Mouse (Mus musculus) liver, embryonic 11.5 days (tissue): ENCODE results near the gene Gm14085. TPM values are rescaled to one million over a fixed set of nuclear protein-coding genes. Genes with fewer than 3 reads are reported as not detected.
"Not testable (repeated sequence)": the region's sequence is repeated elsewhere in the genome, so short reads cannot be mapped to it uniquely, and the experiment has no call there.

ENCODE experiments used
- ATAC-seq: fragments of 200-750 bp; cut with Nextera tagmentation; replicated peaks from 2 replicates; pipeline ENCODE4 v1.8.0; 2017; ENCODE audit warnings: moderate number of reproducible peaks, mild to moderate bottlenecking, moderate TSS enrichment, moderate library complexity; ENCODE audit not compliant: low FRiP score
- DNase-seq: peaks from one replicate; pipeline ENCODE4 v3.0.0-alpha.2; 2017; ENCODE audit warnings: low spot score
- H3K27ac ChIP-seq: fragments of 300-500 bp; sonication (generic); 2 replicates; pipeline ENCODE4 v1.5.1; 2014; ENCODE audit warnings: mild to moderate bottlenecking, low read depth, low read length, control low read depth
- H3K27me3 ChIP-seq: fragments of 300-500 bp; sonication (generic); replicated peaks from 2 replicates; pipeline ENCODE4 v1.6.1; 2014; ENCODE audit warnings: low read length, mixed read lengths; ENCODE audit not compliant: control insufficient read depth, insufficient read depth
- H3K36me3 ChIP-seq: fragments of 300-500 bp; sonication (generic); 2 replicates; pipeline ENCODE4 v1.6.1; 2014; ENCODE audit warnings: mild to moderate bottlenecking, low read length, moderate library complexity, mixed read lengths; ENCODE audit not compliant: control insufficient read depth, insufficient read depth
- H3K4me1 ChIP-seq: fragments of 300-500 bp; sonication (generic); replicated peaks from 2 replicates; pipeline ENCODE4 v1.6.1; 2014; ENCODE audit warnings: low read length, mixed read lengths; ENCODE audit not compliant: control insufficient read depth, insufficient read depth
- H3K4me2 ChIP-seq: fragments of 300-500 bp; sonication (generic); 2 replicates; pipeline ENCODE4 v1.6.1; 2014; ENCODE audit warnings: mild to moderate bottlenecking, control low read depth, moderate library complexity
- H3K4me3 ChIP-seq: fragments of 300-500 bp; sonication (generic); 2 replicates; pipeline ENCODE4 v1.5.1; 2014; ENCODE audit warnings: low read depth, low read length, control low read depth
- H3K9ac ChIP-seq: fragments of 300-500 bp; sonication (generic); 2 replicates; pipeline ENCODE4 v1.6.1; 2014; ENCODE audit warnings: low read depth, low read length, control low read depth
- H3K9me3 ChIP-seq: fragments of 300-500 bp; sonication (generic); 2 replicates; pipeline ENCODE4 v1.6.1; 2016; ENCODE audit warnings: low read length, inconsistent platforms, mixed read lengths; ENCODE audit not compliant: control insufficient read depth
- WGBS: fragments of 180-500 bp; shearing (Covaris S2); extraction: QIAGEN DNeasy Blood & Tissue Kit; methylation state at CpG from one replicate; pipeline ENCODE4 v1.1.7; 2014; 5-methylcytosine and 5-hydroxymethylcytosine counted together
- polyA plus RNA-seq: library from polyadenylated mRNA; unstranded; fragments of >200 nt; fragmentation: Nextera tagmentation; extraction: Ambion mirVana; gene quantifications from 2 replicates; pipeline ENCODE4 v1.2.1, GENCODE M21; 2014

Gene Gm14085
- polyA plus RNA-seq, 1 experiment from 2014 or later = not detected

DNA sequence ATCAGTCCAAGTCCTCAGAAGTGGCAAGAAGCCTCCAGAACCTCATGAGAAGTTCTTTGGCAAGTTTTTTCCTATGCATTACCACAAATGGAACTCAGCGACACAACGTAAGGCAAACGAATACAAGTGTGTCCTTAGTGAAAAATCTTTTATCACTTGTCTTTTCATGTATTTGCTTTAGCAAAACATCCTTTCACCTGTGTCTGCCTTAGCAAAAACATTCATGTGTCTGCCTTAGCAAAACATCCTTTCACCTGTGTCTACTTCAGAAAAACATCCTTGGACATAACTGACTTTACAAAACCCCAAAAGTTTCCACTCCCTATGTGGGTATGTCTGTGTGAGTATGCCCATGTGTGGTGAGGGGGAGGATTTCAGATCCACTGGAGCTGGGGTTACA lies 15.5 kb upstream of the Gm14085 start:
- Histone ChIP-seq H3K36me3 (no peaks in the 10 kb centered on the region), H3K4me2 (no peak overlapping the region), H3K27me3 (no peaks in the 10 kb centered on the region), H3K27ac (no peak overlapping the region), H3K4me1 (no peaks in the 10 kb centered on the region), H3K9ac (no peak overlapping the region), H3K4me3 (no peak overlapping the region), H3K9me3 (no peaks in the 10 kb centered on the region)
- DNase-seq = no peak
- no peak for ATAC-seq
- 85% methylated on average over 3 of the region's 3 CpGs for WGBS

DNA sequence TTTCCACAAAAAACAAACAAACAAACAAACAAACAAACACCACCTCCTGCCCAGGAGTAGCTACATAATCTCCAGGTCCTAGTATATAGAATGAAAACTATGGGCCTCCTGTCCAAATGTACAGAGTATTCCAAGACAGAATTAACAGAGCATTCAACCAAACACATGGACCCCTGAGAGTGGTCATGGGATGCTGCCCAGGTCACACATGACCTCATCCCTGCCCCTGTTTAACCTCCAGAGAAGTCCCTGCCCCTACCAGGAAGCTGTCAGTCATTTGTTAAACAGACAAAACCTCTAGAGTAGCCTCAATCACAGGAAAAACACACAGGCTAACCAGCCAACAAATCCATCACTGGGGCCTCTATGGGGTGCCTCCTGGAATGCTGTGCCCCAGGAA lies 8.2 kb upstream of the Gm14085 start:
- Histone ChIP-seq H3K27ac (no peak overlapping the region), H3K9me3 (no peaks in the 10 kb centered on the region), H3K27me3 (no peaks in the 10 kb centered on the region), H3K36me3 (no peaks in the 10 kb centered on the region), H3K9ac (no peak overlapping the region), H3K4me2 (no peak overlapping the region), H3K4me1 (no peaks in the 10 kb centered on the region), H3K4me3 (no peak overlapping the region)
- DNase-seq (no peak), ATAC-seq (no peak)

DNA sequence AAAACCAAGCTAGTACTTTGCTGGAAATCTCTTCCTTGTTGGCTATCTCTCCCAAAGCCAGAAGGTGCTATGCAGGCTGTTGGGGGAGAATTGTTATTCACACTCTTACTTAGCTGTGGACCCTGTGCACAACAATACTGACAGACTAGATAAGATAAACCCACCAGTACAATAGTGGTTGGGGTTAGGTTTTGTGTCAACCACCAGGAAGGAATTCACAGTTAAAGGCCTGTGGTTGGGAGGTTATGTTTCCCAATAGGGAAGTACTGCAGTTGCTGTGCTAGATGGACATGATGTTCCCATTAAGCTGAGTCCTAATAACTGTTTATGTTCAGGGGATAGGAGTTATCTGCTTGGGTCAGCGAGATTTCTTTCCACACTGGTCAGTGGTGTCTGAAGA lies 954 bp upstream of the Gm14085 start:
- H3K9me3 ChIP-seq, DNase-seq, H3K4me1 ChIP-seq, H3K9ac ChIP-seq, H3K4me2 ChIP-seq, ATAC-seq, H3K27me3 ChIP-seq, H3K4me3 ChIP-seq, H3K36me3 ChIP-seq, H3K27ac ChIP-seq: not testable (repeated sequence)
- WGBS = 35% methylated on average over 1 of the region's 1 CpGs

DNA sequence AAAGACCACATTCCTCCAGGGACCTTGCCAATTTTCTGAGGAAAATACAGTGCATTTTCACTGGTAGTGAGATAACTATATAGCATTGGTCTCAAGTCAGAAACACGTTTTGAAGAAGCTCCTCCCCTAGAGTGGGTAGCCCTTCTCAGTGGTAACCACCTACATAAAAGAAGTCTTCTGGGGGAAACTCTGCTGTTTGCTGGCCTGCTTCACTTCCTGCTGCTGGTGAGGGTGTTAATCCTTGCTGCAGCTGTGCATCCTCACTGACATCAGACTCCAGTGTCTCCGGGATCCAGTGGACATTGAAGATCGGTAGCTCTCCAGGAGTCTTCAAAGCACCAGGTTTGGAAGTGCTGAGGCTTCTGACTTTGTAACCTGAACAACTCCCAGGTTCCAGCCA lies 913 bp downstream of the Gm14085 start:
- not testable (repeated sequence) for ATAC-seq

DNA sequence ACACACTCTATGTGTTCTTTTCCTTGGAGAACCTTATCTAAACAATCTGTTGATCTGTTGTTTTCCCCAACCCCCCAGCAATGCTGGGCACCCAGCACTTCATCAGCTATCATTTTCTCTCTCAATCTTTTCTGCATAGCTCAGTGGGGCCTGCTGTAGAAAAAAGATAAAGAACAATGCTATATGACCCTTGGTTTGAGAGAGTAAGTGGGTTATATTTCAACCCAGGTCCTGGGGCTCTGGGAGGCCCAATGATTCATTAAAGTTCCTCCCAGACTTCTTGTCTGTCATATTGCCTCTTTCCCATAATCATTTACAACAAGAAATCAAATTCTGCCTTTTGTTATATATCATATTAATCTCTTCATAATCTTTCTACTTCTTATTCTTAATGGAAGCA lies 1.4 kb downstream of the Gm14085 start:
- not testable (repeated sequence) for H3K4me2 ChIP-seq, ATAC-seq, H3K4me3 ChIP-seq, H3K9me3 ChIP-seq, H3K27me3 ChIP-seq, H3K4me1 ChIP-seq, H3K9ac ChIP-seq, H3K27ac ChIP-seq, DNase-seq, H3K36me3 ChIP-seq

More for the DNA sequence above, 913 bp downstream of the Gm14085 start:
- not testable (repeated sequence) for H3K4me1 ChIP-seq, H3K9me3 ChIP-seq, H3K4me2 ChIP-seq, H3K36me3 ChIP-seq, H3K27me3 ChIP-seq, H3K4me3 ChIP-seq, H3K27ac ChIP-seq, H3K9ac ChIP-seq, DNase-seq
- WGBS = 63% methylated on average over 3 of the region's 3 CpGs

DNA sequence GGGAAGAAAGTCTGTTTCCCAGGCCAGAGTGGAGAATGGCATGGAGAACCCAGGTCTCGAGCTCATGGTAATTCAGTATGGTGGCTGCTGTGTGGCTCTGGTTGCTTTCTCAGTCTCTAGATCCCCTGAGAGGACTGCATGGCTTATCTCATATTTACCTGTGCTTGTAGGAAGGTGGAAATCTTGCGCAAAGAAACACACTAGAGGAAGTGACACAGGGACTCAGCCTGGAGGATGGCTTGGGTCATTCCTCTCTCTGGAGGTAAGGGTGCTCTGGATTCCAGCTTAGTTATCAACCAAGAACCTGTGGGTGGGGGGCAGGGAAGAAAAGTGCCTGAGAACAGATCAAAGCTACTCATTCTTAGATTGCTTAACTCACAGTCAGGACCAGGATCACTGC lies 1.9 kb downstream of the Gm14085 start:
- ATAC-seq = no peak
- Histone ChIP-seq H3K36me3 (no peaks in the 10 kb centered on the region), H3K4me2 (no peak overlapping the region), H3K9me3 (no peaks in the 10 kb centered on the region), H3K27me3 (no peaks in the 10 kb centered on the region), H3K4me1 (no peaks in the 10 kb centered on the region), H3K9ac (no peak overlapping the region), H3K4me3 (no peak overlapping the region), H3K27ac (no peak overlapping the region)
- DNase-seq = no peak
- 71% methylated on average over 2 of the region's 2 CpGs for WGBS

DNA sequence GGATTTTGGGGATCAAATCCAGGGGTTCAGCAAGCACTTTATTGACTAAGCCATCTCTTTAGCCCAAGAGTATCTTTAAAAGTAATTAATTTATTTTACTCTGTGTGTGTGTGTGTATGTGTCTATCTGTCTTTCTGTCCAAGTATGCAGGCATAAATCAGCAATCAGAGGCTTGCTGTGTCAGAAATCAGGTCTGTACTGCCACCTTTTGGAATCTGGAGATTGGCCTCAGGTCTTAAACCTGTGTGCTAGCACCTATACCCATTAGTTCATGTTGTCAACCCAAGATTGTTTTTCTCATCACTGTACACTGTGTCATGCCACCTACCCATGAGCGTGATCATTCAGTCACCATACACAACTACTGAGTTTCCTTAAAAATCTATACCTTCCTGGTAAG lies 45.0 kb downstream of the Gm14085 start:
- not testable (repeated sequence) for H3K9ac ChIP-seq, H3K27ac ChIP-seq, H3K4me3 ChIP-seq, ATAC-seq, H3K36me3 ChIP-seq, H3K9me3 ChIP-seq, DNase-seq, H3K27me3 ChIP-seq, H3K4me2 ChIP-seq, H3K4me1 ChIP-seq
- 100% methylated on average over 1 of the region's 1 CpGs for WGBS

DNA sequence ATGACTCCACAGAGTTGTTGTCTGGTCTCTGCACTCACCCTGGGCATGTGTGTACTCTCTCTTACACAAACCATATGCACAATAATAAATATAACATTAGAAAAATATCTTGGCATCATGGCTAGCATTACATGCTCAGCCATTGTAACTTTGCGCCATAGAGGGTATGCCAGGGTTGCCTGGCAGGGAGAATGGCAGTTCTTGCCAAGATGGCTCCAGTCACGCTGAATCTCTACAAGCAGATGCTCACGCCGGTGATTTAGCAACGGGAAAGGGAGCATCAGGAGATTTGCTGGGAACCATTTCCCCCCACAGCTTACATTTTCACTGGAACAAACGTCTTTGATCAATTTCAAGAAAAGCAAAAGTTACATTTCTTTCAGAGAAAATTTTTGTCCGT lies 46.5 kb downstream of the Gm14085 start:
- H3K27me3 ChIP-seq = no peaks in the 10 kb centered on the region
- ATAC-seq (no peak), DNase-seq (no peak)
- H3K36me3 ChIP-seq = no peaks in the 10 kb centered on the region
- H3K9ac ChIP-seq = no peak overlapping the region
- 81% methylated on average over 7 of the region's 7 CpGs for WGBS
- H3K27ac ChIP-seq = no peak overlapping the region
- no peak overlapping the region for H3K4me2 ChIP-seq
- no peaks in the 10 kb centered on the region for H3K4me1 ChIP-seq
- H3K4me3 ChIP-seq = no peak overlapping the region
- H3K9me3 ChIP-seq = no peaks in the 10 kb centered on the region

DNA sequence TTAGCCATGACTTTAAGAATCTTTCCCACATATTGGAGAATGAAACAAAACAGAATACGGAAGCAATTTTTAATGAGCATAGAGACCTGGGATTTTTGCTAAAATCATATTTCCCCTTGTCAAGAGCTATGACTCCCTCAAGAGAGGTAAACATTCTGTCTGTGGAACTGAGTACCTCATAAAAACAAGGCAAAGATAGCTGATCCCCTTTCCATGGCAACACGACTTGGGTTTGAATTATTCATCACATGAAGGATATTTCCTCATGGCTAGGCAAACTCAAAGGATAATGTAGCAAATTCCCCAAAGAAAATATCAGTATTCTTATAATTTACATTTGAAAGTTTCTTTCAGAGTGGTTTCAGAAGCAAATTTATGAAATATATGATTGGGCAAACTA lies 47.0 kb downstream of the Gm14085 start:
- Histone ChIP-seq H3K4me2 (no peak overlapping the region), H3K9me3 (no peaks in the 10 kb centered on the region), H3K27ac (no peak overlapping the region), H3K9ac (no peak overlapping the region), H3K4me1 (no peaks in the 10 kb centered on the region), H3K36me3 (no peaks in the 10 kb centered on the region), H3K27me3 (no peaks in the 10 kb centered on the region), H3K4me3 (no peak overlapping the region)
- DNase-seq (no peak), ATAC-seq (no peak)
- 78% methylated on average over 2 of the region's 2 CpGs for WGBS
